In genomic region chr5:53590875-53591682, GRCm38 (mm10) we compare ENCODE assay signal across 7 mouse cellular contexts.
DNase-seq lines count a peak whose midpoint lies in the region; ATAC-seq lines count a peak whose summit lies in the region.

No protein-coding gene starts in this region.

- ATAC-seq in midbrain, embryonic 12.5 days (ENCODE audit: low FRiP score, low read depth) = peak; percentile 28

- peak overlapping the region; percentile 97 for H3K27ac ChIP-seq in limb, embryonic 10.5 days
- H3K27ac ChIP-seq in midbrain, embryonic 12.5 days (replicated peaks) = peak overlapping the region; percentile 97

- peak overlapping the region; percentile 91 for H3K4me3 ChIP-seq in limb, embryonic 10.5 days
- H3K4me3 ChIP-seq in midbrain, embryonic 12.5 days = peak overlapping the region; percentile 72

- peak; percentile 55 for DNase-seq in ES-CJ7 (ENCODE audit: low read depth, low spot score)
- DNase-seq in adrenal gland, adult 18-20 months (ENCODE audit: low spot score in 2 of 2) = peak; percentile 27 to 44
- peak; percentile 52 for DNase-seq in embryo, embryonic 9.5 days (ENCODE audit: extremely low spot score)
- peak; percentile 37 for DNase-seq in heart, postnatal 4 days
- DNase-seq in limb, embryonic 10.5 days (ENCODE audit: low spot score) = peak; percentile 69
- DNase-seq in spleen, postnatal 10 days (ENCODE audit: low spot score in 2 of 2) = peak; percentile 28 to 44

- H3K4me1 ChIP-seq in limb, embryonic 10.5 days = peaks cover 19% of the 10 kb centered on the region
- H3K4me1 ChIP-seq in midbrain, embryonic 12.5 days = peaks cover 33% of the 10 kb centered on the region

- peak overlapping the region; percentile 89 for H3K9ac ChIP-seq in midbrain, embryonic 12.5 days (replicated peaks)

- no peaks in the 10 kb centered on the region for H3K36me3 ChIP-seq in limb, embryonic 10.5 days
- no peaks in the 10 kb centered on the region for H3K36me3 ChIP-seq in midbrain, embryonic 12.5 days

- peak overlapping the region; percentile 74 for H3K4me2 ChIP-seq in midbrain, embryonic 12.5 days (replicated peaks)

- 12% methylated on average over 67 of the region's 67 CpGs for WGBS in limb, embryonic 10.5 days
- 1% methylated on average over 39 of the region's 67 CpGs for WGBS in midbrain, embryonic 12.5 days

- no peaks in the 10 kb centered on the region for H3K9me3 ChIP-seq in limb, embryonic 10.5 days (replicated peaks)
- H3K9me3 ChIP-seq in midbrain, embryonic 12.5 days = no peaks in the 10 kb centered on the region

- H3K27me3 ChIP-seq in limb, embryonic 10.5 days (ENCODE audit: low read depth, poor library complexity, severe bottlenecking) = no peaks in the 10 kb centered on the region
- H3K27me3 ChIP-seq in midbrain, embryonic 12.5 days = peaks cover 9% of the 10 kb centered on the region

Comparison
In these comparisons a context has a peak if more than half of its experiments do, and no peak if none do; other contexts are left out.
1. Peak in every context shown above with its lines: DNase-seq, ATAC-seq, H3K4me3 ChIP-seq and H3K27ac ChIP-seq.